Mouse (Mus musculus): Measurements from ENCODE around the gene Mettl8. TPM values are rescaled to one million over a fixed set of nuclear protein-coding genes. Genes with fewer than 3 reads are reported as not detected.

The Mettl8 gene
- total RNA-seq, 4 experiments from 2014 or later = 4.8 to 6.1 (median 5.4) TPM

- no peak for DNase-seq (ENCODE audit: low spot score in 2 of 2)
Measured at GRCm38 (mm10) chr2:71033987-71034386, 21.4 kb downstream of the Mettl8 start.

GRCm38 (mm10) chr2:71033014-71033413 is 22.4 kb downstream of the Mettl8 start:
- no peak for DNase-seq (ENCODE audit: low spot score in 2 of 2)

DNA sequence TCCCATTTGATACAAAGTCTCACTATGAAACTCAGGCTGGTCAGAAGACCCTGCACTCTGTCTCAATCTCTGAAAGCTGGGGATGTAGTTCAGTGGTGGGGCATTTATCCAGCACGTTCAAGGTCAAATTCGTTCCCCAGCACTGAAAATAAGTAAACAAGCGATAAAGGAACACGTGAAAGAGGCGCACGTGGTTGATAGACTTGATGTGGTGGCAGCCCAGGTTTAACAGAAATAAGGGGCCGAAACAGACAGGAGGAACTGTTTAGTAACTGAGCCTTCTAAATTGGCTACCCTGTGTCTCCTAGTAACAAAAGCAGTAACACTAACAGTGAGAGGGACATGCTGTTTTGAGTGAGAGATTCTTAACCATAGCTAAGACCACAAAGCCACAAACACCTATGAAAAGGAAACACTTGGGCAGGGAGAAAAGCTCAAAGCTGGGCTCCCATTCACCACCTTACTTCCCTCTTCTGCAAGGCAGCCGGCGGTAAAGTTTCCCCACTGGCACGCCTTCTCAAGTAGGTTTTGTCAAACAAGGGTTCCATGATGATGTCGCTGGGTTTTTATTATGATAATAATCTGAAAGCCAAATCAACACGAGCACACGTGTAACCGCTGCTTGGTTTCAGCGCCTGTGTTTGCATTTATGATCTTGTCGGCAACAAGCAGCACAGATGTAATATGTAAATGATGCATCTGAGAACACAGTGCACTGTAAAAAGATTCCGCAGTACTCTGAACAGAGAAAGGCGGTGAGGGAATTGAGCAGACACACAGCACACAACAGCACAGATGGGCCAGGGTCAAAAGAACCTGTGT is 23.2 kb downstream of the Mettl8 start:
- no peak for DNase-seq (ENCODE audit: low spot score in 2 of 2)

- no peak for DNase-seq (ENCODE audit: low spot score in 2 of 2)
Measured at GRCm38 (mm10) chr2:71030663-71031062, 24.7 kb downstream of the Mettl8 start.

GRCm38 (mm10) chr2:71027631-71028030 is 27.8 kb downstream of the Mettl8 start:
- no peak for DNase-seq (ENCODE audit: low spot score in 2 of 2)

GRCm38 (mm10) chr2:71026787-71027186 is 28.6 kb downstream of the Mettl8 start:
- DNase-seq (ENCODE audit: low spot score in 2 of 2) = no peak

- no peak for DNase-seq (ENCODE audit: low spot score in 2 of 2)
Measured at GRCm38 (mm10) chr2:71025576-71026315, 29.6 kb downstream of the Mettl8 start.

- no peak for DNase-seq (ENCODE audit: low spot score in 2 of 2)
Measured at GRCm38 (mm10) chr2:71023986-71024385, 31.4 kb downstream of the Mettl8 start.

DNA sequence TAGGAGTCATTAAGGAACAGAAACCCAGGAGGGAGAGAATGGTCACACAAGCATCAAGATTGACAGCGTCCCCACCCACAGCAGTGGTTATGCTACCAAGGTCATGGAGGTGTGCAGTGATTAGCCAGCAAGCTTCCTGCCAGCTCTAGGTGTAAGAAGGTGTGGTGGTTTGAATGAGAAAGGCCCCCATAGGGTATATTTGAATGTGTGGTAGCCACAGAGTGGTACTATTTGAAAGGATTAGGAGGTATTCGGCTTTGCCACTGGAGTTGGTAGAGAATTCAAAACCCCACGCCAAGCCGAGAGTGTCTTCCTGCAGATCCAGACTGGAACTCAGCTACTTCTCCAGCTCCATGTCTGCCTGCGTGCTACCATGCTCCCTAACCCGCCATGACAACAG is 32.4 kb downstream of the Mettl8 start:
- no peak for DNase-seq (ENCODE audit: low spot score in 2 of 2)

DNA sequence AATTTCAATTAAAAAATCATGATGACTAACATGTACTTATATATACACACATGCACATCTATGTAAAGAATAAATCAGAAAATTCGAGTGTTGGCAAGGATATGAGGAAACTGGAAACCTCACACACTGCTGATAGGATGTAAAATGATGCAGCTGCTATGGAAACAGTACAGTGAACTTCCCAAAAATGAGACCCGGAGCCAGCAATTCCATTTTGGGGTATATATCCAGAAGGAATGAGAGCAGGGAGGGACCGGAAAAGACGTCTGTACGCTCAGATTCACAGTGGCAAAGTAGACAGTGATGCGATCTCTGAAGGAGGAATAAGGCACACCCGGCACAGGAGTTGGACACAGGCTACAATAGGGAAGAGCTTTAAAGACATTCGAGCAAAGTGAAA is 34.7 kb downstream of the Mettl8 start:
- DNase-seq (ENCODE audit: low spot score in 2 of 2) = no peak

DNA sequence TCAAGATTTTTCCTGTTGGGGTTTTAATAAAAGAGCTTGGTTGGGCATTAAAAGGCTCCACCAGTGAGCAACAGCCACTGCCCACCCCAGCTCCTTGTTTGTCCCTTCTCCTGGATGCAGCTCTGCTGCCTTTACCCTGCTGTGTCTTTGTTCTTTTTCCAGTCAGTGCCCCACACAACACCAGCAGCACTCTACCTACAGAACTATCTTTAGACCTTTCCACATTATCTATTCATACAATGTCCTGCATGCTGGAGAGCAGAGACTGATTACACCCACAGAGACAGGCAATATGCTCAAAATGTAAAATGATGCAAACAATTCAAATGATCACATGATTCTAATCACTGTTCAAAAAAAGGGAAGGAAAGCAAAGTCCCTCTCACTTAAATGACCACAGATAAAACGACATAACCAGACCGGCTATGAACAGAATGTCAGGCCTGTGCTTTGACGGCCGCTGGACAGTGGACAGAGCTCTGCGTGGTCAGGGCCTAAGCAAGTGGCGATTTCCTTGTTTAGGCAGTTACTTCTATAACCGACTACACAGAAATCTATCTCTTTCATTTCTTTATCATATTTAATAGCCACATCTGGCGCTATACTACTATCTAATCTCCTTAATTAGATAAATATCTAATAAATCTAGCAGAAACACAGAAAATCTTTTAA is 35.5 kb downstream of the Mettl8 start:
- DNase-seq (ENCODE audit: low spot score in 2 of 2) = no peak

DNA sequence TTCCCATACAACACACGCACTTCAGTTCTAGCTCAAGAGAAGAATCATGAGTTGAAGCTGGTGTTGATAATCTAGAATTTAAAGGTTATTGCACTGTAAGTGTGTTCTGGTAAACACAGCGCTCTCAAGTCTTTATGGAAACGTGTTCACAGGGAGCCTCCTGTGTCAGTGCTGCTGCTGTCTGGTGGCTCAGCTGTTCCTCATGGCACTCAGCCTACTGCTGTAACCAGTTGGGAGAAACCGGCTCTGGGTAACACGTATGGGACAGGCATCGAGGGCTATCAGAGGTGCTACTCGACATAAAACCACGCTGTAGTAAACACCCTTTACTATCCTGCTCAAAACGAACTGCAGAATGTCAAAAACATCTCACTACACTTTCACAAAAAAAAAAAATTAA is 36.1 kb downstream of the Mettl8 start:
- no peak for DNase-seq (ENCODE audit: low spot score in 2 of 2)

- no peak for DNase-seq (ENCODE audit: low spot score in 2 of 2)
Measured at GRCm38 (mm10) chr2:71013521-71013920, 41.9 kb downstream of the Mettl8 start.

DNA sequence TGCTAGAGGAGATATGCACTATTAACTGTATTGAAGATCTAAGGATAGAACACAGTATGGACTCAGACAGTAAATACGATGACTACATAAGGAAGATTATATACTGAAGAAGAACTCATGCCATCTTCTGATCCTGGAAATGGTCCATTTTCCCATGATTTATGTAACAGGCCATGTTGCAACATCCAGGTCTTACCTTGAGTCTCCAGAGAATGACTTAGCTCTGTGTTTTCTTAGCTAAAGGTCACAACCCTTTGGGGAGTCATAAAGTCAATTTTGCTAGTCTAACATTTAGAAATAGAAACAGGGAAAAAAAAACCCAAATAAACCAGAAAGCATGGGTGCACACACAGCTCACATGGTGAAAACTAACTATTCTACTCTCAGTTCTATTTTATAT is 43.6 kb downstream of the Mettl8 start:
- DNase-seq (ENCODE audit: low spot score in 2 of 2) = no peak

- no peak for DNase-seq (ENCODE audit: low spot score in 2 of 2)
Measured at GRCm38 (mm10) chr2:71004354-71004753, 51.0 kb downstream of the Mettl8 start.

DNA sequence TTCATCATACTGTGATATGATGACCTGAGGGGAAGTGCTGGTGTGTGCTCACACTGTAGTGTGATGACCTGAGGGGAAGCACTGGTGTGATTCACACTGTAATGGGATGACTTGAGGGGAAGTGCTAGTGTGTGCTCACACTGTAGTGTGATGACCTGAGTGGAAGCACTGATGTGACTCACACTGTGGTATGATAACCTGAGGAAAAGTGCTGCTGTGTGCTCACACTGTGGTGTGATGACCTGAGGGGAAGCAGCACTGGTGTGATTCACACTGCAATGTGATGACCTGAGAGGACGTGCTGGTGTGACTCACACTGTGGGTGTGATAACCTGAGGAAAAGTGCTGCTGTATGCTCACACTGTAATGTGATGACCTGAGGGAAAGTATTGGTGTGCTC is 52.9 kb downstream of the Mettl8 start:
- no peak for DNase-seq (ENCODE audit: low spot score in 2 of 2)

GRCm38 (mm10) chr2:70998771-70999170 is 56.6 kb downstream of the Mettl8 start:
- no peak for DNase-seq (ENCODE audit: low spot score in 2 of 2)

GRCm38 (mm10) chr2:70996438-70996837 is 58.9 kb downstream of the Mettl8 start:
- peak; percentile 20 to 48 for DNase-seq (ENCODE audit: low spot score in 2 of 2)

- no peak for DNase-seq (ENCODE audit: low spot score in 2 of 2)
Measured at GRCm38 (mm10) chr2:70995900-70996299, 59.5 kb downstream of the Mettl8 start.

DNA sequence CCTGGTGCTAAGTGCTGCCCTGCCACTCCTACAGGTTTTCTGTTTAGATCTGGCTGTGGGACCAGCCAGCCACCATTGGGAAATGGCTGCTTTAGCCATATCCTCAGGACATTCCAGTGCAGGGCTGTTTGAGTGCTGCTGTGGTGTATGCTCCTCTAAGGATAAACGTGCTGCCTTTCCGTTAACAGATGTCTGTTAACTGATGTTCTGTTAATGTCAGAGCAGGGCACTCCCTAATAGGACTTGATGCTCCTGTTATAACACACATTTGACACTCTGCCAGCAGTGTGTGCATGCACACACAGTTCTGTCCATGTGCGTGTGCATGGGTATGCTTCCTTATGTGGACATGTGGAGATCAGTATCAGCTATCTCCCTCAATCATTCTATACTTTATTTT is 61.6 kb downstream of the Mettl8 start:
- DNase-seq (ENCODE audit: low spot score in 2 of 2) = no peak

- DNase-seq (ENCODE audit: low spot score in 2 of 2) = no peak
Measured at GRCm38 (mm10) chr2:70992715-70993114, 62.7 kb downstream of the Mettl8 start.

GRCm38 (mm10) chr2:70990196-70990595 is 65.2 kb downstream of the Mettl8 start:
- DNase-seq (ENCODE audit: low spot score in 2 of 2) = peak; percentile 30 to 33

All from gastrocnemius, adult 8-10 months (tissue).